Mouse (Mus musculus) liver, embryonic 16.5 days (tissue): ENCODE data around the gene Engase. TPM values are rescaled to one million over a fixed set of nuclear protein-coding genes. Genes with fewer than 3 reads are reported as not detected.
A peak's percentile ranks its signal among the peaks of the same experiment; 100 is the strongest.

Experiments used
- ATAC-seq: fragments of 200-750 bp; cut with Nextera tagmentation; 2 replicates; pipeline ENCODE4 v1.8.0; 2017; ENCODE audit warnings: low read depth, mild to moderate bottlenecking, moderate number of reproducible peaks, moderate library complexity
- H3K27ac ChIP-seq: fragments of 300-500 bp; sonication (generic); 2 replicates; pipeline ENCODE4 v1.5.1; 2014; ENCODE audit warnings: mild to moderate bottlenecking, low read length
- H3K27me3 ChIP-seq: fragments of 300-500 bp; sonication (generic); 2 replicates; pipeline ENCODE4 v1.6.1; 2014; ENCODE audit warnings: low read depth, low read length, mixed read lengths; ENCODE audit not compliant: control insufficient read depth, insufficient read depth
- H3K36me3 ChIP-seq: fragments of 300-500 bp; sonication (generic); 2 replicates; pipeline ENCODE4 v1.6.1; 2014; ENCODE audit warnings: mild to moderate bottlenecking; ENCODE audit not compliant: control insufficient read depth, insufficient read depth
- H3K4me1 ChIP-seq: fragments of 300-500 bp; sonication (generic); 2 replicates; pipeline ENCODE4 v1.6.1; 2014; ENCODE audit warnings: low read depth, low read length, mixed read lengths; ENCODE audit not compliant: control insufficient read depth
- H3K4me2 ChIP-seq: fragments of 300-500 bp; sonication (generic); 2 replicates; pipeline ENCODE4 v1.6.1; 2014; ENCODE audit warnings: low read depth, low read length, mixed read lengths
- H3K4me3 ChIP-seq: fragments of 300-500 bp; sonication (generic); 2 replicates; pipeline ENCODE4 v1.5.1; 2014; ENCODE audit warnings: low read depth, mild to moderate bottlenecking, low read length
- H3K9ac ChIP-seq: fragments of 300-500 bp; sonication (generic); 2 replicates; pipeline ENCODE4 v1.6.1; 2014; ENCODE audit warnings: low read depth, low read length
- H3K9me3 ChIP-seq: fragments of 300-500 bp; sonication (generic); replicated peaks from 2 replicates; pipeline ENCODE4 v1.6.1; 2016; ENCODE audit warnings: low read length; ENCODE audit not compliant: control insufficient read depth
- WGBS: fragments of 180-500 bp; shearing (Covaris S2); extraction: QIAGEN DNeasy Blood & Tissue Kit; methylation state at CpG from one replicate; pipeline ENCODE4 v1.1.7; 2014; ENCODE audit not compliant: insufficient replicate concordance; 5-methylcytosine and 5-hydroxymethylcytosine counted together
- polyA plus RNA-seq: library from polyadenylated mRNA; unstranded; fragments of >200 nt; fragmentation: Nextera tagmentation; extraction: Ambion mirVana; gene quantifications from 2 replicates; pipeline ENCODE4 v1.2.1, GENCODE M21; 2015

Gene Engase
- polyA plus RNA-seq, 1 experiment from 2014 or later, result 5.7 TPM

DNA sequence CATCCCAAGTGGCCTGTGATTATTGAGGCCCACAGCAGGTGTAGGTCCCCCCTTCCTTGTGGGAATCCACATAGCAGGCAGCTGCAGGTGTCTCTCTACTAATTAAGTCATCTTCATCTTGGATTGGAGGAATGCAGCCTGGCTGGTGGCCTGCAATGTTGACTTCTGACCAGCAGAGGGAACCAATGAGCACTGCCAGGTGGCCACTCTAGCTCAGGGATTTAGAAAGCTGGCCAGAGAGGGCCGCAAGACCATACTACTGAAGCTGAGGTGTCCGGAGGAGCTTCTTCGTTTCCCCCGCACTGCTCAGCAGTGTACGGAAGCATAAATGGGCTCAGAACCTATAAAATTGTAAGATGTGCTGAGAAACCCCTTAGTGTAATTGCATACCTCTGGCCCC is 31.3 kb downstream of the Engase start:
- Histone ChIP-seq H3K4me3 (no peak overlapping the region), H3K4me2 (no peak overlapping the region), H3K9me3 (no peaks in the 10 kb centered on the region), H3K27ac (no peak overlapping the region), H3K9ac (no peak overlapping the region), H3K36me3 (no peaks in the 10 kb centered on the region), H3K27me3 (peaks cover 20% of the 10 kb centered on the region), H3K4me1 (no peaks in the 10 kb centered on the region)
- 28% methylated on average over 5 of the region's 5 CpGs for WGBS
- no peak for ATAC-seq

DNA sequence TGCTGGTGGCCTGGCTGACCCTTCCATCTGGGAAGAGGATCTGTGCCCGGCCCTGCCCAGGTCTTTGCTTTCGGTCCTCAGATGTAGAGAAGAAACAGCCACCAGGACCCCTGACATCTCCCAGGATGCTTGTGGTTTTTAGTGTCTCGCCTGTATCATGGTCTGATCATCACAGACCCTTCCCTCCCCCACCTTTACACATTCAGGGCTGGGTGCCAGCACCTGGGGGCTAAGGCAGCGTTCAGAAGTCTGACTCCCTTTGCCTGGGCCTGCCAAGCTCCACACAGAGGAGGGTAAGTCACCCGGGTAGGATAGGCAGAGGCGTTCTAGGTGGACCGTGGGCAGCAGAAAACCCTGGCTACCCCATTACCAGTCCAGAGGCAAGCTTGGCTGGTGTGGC is 31.7 kb downstream of the Engase start:
- ATAC-seq, result no peak
- Histone ChIP-seq H3K4me3 (no peak overlapping the region), H3K27me3 (peaks cover 15% of the 10 kb centered on the region), H3K4me2 (no peak overlapping the region), H3K4me1 (no peaks in the 10 kb centered on the region), H3K27ac (no peak overlapping the region), H3K9me3 (no peaks in the 10 kb centered on the region), H3K9ac (no peak overlapping the region), H3K36me3 (no peaks in the 10 kb centered on the region)
- 51% methylated on average over 7 of the region's 7 CpGs for WGBS

DNA sequence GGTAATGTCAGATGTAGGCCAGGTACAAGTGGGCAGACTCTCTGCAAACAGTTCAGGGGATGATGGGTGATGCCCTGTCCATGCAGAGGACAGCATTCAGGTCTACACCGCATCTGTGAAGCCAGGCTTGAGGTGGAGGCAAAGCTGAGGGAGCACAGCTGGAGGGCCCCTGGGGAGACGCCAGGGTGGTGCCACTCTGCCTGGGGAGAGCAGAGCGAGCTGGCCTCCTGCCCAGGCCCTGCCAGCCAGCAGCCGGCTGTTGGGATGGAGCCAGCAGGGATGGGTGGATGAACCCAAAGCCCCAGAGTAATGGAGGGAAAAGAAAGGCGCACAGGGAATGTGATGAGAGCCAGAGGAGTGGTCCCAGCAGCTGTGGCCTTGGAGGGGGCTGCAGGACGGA is 35.2 kb downstream of the Engase start:
- Histone ChIP-seq H3K27me3 (peaks cover 2% of the 10 kb centered on the region; the same call in 1 of the 2 replicates), H3K4me2 (no peak overlapping the region), H3K9me3 (no peaks in the 10 kb centered on the region), H3K4me1 (no peaks in the 10 kb centered on the region), H3K27ac (no peak overlapping the region), H3K36me3 (no peaks in the 10 kb centered on the region), H3K9ac (no peak overlapping the region), H3K4me3 (no peak overlapping the region)
- ATAC-seq, result no peak
- WGBS, result 61% methylated on average over 6 of the region's 6 CpGs

DNA sequence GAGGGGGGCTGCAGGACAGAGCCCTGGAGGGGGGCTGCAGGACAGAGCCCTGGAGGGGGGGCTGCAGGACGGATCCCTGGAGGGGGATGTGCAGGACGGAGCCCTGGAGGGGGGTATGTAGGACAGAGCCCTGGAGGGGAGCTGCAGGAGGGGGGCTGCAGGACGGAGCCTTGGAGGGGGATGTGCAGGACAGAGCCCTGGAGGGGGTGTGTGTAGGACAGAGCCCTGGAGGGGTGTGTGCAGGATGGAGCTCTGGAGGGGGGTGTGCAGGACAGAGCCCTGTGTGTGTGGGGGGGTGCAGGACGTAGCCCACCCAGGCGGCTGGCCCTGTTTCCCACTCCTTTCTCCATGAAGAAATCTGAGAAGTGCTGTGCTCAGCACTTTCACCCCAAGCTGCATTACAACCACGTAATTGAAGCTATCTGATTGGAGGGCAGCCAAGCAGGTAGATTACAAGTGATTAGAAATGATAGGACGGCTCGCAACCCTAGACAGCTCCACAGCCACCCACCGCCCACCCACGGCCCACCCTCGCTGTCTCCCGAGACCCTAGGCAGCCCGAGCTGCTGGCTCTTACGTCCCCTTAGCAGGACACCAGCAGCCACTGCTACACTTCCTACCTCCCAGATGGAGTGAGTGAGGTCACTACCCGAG is 35.8 kb downstream of the Engase start:
- WGBS, result 50% methylated on average over 15 of the region's 15 CpGs
- no peaks in the 10 kb centered on the region for H3K36me3 ChIP-seq
- H3K27me3 ChIP-seq, result peaks cover 2% of the 10 kb centered on the region; the same call in 1 of the 2 replicates
- H3K27ac ChIP-seq, result no peak overlapping the region
- no peak overlapping the region for H3K4me3 ChIP-seq
- H3K4me1 ChIP-seq, result no peaks in the 10 kb centered on the region
- ATAC-seq, result 0 out of 2 replicates have a peak, but pooled peaks have one; percentile 19
- no peak overlapping the region for H3K9ac ChIP-seq
- no peaks in the 10 kb centered on the region for H3K9me3 ChIP-seq
- no peak overlapping the region for H3K4me2 ChIP-seq

DNA sequence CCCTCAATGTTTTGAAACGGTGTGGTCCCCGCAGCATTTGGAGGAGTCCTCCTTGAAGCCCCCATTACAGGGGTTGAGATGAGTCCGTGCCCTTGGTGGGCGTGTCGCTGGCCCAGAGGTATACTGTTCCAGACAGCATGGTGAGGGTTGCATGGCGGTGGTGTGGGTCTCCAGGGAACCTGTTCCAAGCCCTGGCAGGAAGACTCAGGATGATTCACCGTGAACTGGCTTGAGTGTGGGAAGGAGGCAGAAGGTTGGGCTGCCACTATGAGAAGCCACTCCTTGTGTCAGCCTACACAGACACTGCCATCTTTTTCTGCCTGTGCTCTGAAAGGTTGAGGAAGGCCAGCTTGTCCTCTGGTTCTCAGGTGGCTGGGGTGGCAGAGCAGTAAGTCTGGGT is 41.3 kb downstream of the Engase start:
- Histone ChIP-seq H3K4me1 (no peaks in the 10 kb centered on the region), H3K9ac (no peak overlapping the region), H3K36me3 (no peaks in the 10 kb centered on the region), H3K27ac (no peak overlapping the region), H3K4me2 (no peak overlapping the region), H3K9me3 (no peaks in the 10 kb centered on the region), H3K27me3 (no peaks in the 10 kb centered on the region), H3K4me3 (no peak overlapping the region)
- 58% methylated on average over 7 of the region's 7 CpGs for WGBS
- ATAC-seq, result no peak

DNA sequence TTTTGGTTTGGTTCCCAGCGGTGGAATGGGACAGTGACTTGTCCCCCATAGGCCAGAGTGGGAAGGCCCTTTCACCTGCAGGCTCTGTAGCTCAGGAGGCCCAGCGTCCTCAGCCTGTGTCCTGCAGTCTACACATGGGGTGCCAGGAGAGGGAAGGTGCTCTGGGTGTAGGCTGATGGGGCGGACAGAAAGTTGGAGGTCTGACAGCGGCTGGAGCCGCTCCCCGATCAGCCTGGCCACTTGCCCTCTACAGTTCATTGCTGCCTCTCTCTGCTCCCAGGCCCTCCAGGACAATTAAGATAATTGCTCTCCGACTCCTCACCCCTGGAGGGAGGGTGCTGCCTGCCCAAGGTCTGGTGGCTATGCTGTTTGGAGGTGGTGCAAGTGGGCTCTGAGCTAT is 42.1 kb downstream of the Engase start:
- Histone ChIP-seq H3K27ac (no peak overlapping the region), H3K4me1 (no peaks in the 10 kb centered on the region), H3K4me2 (no peak overlapping the region), H3K9me3 (no peaks in the 10 kb centered on the region), H3K4me3 (no peak overlapping the region), H3K27me3 (no peaks in the 10 kb centered on the region), H3K9ac (no peak overlapping the region), H3K36me3 (no peaks in the 10 kb centered on the region)
- WGBS, result 67% methylated on average over 7 of the region's 7 CpGs
- ATAC-seq, result no peak

DNA sequence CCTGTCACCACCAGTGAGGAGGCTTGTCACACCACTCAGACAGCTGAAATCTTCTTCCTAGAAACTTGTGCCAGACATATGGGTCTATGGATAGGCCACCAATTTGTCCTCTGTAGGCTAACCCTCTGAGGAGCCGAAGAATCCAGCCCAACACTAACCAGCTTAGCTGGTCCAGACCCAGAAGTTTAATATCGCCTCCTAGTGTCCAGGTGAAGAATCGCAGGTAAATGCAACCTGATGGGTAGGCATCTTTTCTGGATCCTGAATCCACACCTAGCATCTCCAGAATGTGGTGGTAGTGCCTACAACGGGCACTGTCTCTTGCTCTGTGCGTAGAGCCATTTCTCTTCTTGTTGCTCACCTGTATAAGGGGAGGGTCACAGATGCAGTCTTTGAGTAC is 43.6 kb downstream of the Engase start:
- 35% methylated on average over 5 of the region's 5 CpGs for WGBS
- ATAC-seq, result no peak

DNA sequence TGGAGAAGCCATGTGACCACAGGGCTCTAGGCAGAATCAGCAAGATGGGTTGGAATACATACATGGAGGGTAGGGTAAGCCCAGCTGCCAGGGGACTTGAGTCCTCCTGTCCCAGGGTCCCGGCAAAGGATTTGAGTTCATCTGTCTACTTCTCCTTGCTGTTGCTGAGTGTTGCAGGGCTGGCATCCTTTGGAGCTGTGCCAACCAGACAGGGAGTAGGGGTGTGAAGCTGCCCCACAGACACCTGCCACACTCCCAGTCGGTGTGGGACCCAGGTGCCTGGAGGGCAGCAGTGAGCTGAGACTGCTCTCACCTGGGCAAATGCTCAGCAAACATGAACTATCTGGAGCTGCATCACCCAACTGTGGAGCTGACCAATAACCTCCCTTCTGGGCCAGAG is 44.3 kb downstream of the Engase start:
- H3K36me3 ChIP-seq, result no peaks in the 10 kb centered on the region
- ATAC-seq, result no peak
- WGBS, result 65% methylated on average over 2 of the region's 2 CpGs
- no peaks in the 10 kb centered on the region for H3K9me3 ChIP-seq
- no peak overlapping the region for H3K4me2 ChIP-seq
- H3K4me1 ChIP-seq, result no peaks in the 10 kb centered on the region
- no peak overlapping the region for H3K9ac ChIP-seq
- no peak overlapping the region for H3K27ac ChIP-seq
- no peaks in the 10 kb centered on the region; the same call in 1 of the 2 replicates for H3K27me3 ChIP-seq
- H3K4me3 ChIP-seq, result no peak overlapping the region

More for the DNA sequence above, 43.6 kb downstream of the Engase start:
- Histone ChIP-seq H3K9me3 (no peaks in the 10 kb centered on the region), H3K9ac (no peak overlapping the region), H3K27ac (no peak overlapping the region), H3K4me2 (no peak overlapping the region), H3K4me3 (no peak overlapping the region), H3K27me3 (no peaks in the 10 kb centered on the region), H3K4me1 (no peaks in the 10 kb centered on the region), H3K36me3 (no peaks in the 10 kb centered on the region)

DNA sequence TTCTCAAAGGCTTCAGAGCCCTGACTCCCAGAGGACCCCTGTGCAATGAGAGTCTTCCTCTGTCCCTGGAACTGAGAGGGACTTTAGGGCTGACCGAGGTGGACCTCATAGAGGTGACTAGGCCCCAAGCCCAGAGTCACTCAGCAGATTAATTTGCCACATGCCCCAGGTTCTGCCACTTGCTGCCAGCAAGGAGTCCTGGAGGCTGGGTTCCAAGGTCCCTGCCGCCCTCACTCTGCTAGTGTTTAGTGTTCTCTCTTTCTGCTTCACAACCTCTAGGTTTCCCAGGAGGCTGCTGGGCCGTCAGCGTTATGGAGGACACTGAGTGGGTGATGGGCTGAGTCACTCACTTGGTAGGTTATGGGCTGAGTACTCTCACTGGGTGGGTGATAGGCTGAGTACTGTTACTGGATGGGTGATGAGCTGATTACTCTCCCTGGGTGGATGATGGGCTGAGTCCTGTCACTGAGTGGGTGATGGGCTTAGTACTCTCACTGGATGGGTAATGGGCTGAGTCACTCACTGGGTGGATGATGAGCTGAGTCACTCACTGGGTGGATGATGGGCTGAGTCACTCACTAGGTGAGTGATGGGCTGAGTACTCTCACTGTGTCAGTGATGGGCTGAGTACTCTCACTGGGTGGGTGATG is 47.0 kb downstream of the Engase start:
- H3K27me3 ChIP-seq, result no peaks in the 10 kb centered on the region; the same call in 1 of the 2 replicates
- H3K4me3 ChIP-seq, result no peak overlapping the region
- H3K4me1 ChIP-seq, result no peaks in the 10 kb centered on the region
- H3K9me3 ChIP-seq, result no peaks in the 10 kb centered on the region
- no peak overlapping the region for H3K4me2 ChIP-seq
- 43% methylated on average over 4 of the region's 4 CpGs for WGBS
- no peaks in the 10 kb centered on the region for H3K36me3 ChIP-seq
- H3K9ac ChIP-seq, result no peak overlapping the region
- no peak for ATAC-seq
- H3K27ac ChIP-seq, result no peak overlapping the region
